Mouse (Mus musculus) myocyte (in vitro differentiated cells): Measurements from ENCODE around the gene Col17a1.

ENCODE experiments used
- E2F4 ChIP-seq: IDR thresholded peaks from one replicate; pipeline ENCODE4 v1.6.1; 2011; ENCODE audit warnings: mild to moderate bottlenecking, control low read depth, moderate library complexity; ENCODE audit not compliant: insufficient read depth
- MAX ChIP-seq: IDR thresholded peaks from one replicate; pipeline ENCODE4 v1.6.1; 2011; ENCODE audit warnings: low read depth, mild to moderate bottlenecking, control low read depth
- MYOG ChIP-seq, 3 experiments: IDR thresholded peaks; one replicate each; pipeline ENCODE4 v1.6.1; 2011; ENCODE audit warnings: control low read depth in 2 of 3, low read depth in 2 of 3, mild to moderate bottlenecking in 2 of 3; ENCODE audit not compliant: insufficient read length in 2 of 3, control insufficient read depth in 1 of 3, insufficient read depth in 1 of 3
- POLR2A ChIP-seq: IDR thresholded peaks from one replicate; pipeline ENCODE4 v1.6.1; 2011; ENCODE audit warnings: low read depth, mild to moderate bottlenecking, control low read depth, moderate library complexity; ENCODE audit not compliant: insufficient read length
- POLR2AphosphoS2 ChIP-seq: IDR thresholded peaks from one replicate; pipeline ENCODE4 v1.6.1; 2011; ENCODE audit warnings: low read depth, control low read depth; ENCODE audit not compliant: insufficient read length
- REST ChIP-seq: IDR thresholded peaks from one replicate; pipeline ENCODE4 v1.6.1; 2011; ENCODE audit warnings: mild to moderate bottlenecking, control low read depth, moderate library complexity; ENCODE audit not compliant: insufficient read depth, insufficient read length
- SRF ChIP-seq: IDR thresholded peaks from one replicate; pipeline ENCODE4 v1.6.1; 2011; ENCODE audit warnings: low read depth; ENCODE audit not compliant: control insufficient read depth, insufficient read length
- TCF12 ChIP-seq: IDR thresholded peaks from one replicate; pipeline ENCODE4 v1.6.1; 2011; ENCODE audit warnings: mild to moderate bottlenecking, control low read depth; ENCODE audit not compliant: poor library complexity, insufficient read depth, severe bottlenecking
- TCF3 ChIP-seq: IDR thresholded peaks from one replicate; pipeline ENCODE4 v1.6.1; 2011; ENCODE audit warnings: low read depth, control low read depth; ENCODE audit not compliant: insufficient read length
- USF1 ChIP-seq: IDR thresholded peaks from one replicate; pipeline ENCODE4 v1.6.1; 2011; ENCODE audit warnings: low read depth, mild to moderate bottlenecking, control low read depth, moderate library complexity

DNA sequence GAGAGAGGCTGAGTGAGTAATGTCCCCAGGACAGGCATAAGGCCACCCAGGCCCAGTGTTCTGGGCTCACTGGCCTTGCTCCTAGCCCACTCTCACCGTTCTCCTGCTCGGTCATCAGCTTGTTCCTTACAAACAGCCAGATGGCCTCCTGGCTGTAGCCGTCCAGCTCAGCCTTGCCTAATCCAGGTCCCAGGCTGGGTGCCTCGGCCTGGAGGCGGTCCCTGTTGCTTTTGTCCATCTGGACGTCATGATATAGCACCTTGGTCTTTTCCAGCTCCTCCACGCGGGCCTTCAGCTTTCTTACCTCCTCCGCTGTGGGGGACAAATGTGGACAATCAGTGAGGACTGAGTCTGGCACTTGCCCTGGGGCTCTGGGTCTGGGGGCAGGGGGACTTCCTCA lies 23.5 kb downstream of the Col17a1 start:
- TF ChIP-seq USF1 (no peak), TCF3 (no peak), POLR2A (no peak), E2F4 (no peak), MYOG (IDR thresholded peaks at IDR 0.05; ENCODE audit: control insufficient read depth in 1 of 3, insufficient read depth in 1 of 3, insufficient read length in 2 of 3, low read depth in 2 of 3) (no peak), MAX (no peak), TCF12 (no peak), REST (no peak), POLR2AphosphoS2 (no peak), SRF (no peak)
